Mouse (Mus musculus) T-helper 17 cell (primary cell): ENCODE measurements around the gene Tsfm.
"Not testable (repeated sequence)": the region's sequence is repeated elsewhere in the genome, so short reads cannot be mapped to it uniquely, and the experiment has no call there.

Source experiments
- in situ Hi-C, 2 experiments: fragments of 300-600 bp; cut with MboI, MseI; formaldehyde crosslinking; loops; 1 replicate in 1 of 2; 2 replicates in 1 of 2; pipeline ENCODE4 v1.15.1; 2025; ENCODE audit warnings: high pct_unique_total_duplicates in 2 of 2

The Tsfm gene

GRCm38 (mm10) chr10:127030336-127031296 is at the start of gene Tsfm:
TSS of gene Tsfm (minus strand) at chr10:127030840.
- in situ Hi-C loops: loop anchor here in 1 of 2 experiments (5.0 kb wide), 1 partner anchor 48 kb away; no protein-coding TSS in a partner anchor

- in situ Hi-C loops: loop anchor here in 1 of 2 experiments (5.0 kb wide), 1 partner anchor 92 kb away; no protein-coding TSS in a partner anchor
These were observed 49.2 kb upstream of the Tsfm start for GRCm38 (mm10) chr10:127079665-127080391.

GRCm38 (mm10) chr10:127078677-127079575 is 48.3 kb upstream of the Tsfm start:
- in situ Hi-C loops: loop anchor here in 1 of 2 experiments (5.0 kb wide), 1 partner anchor 93 kb away; no protein-coding TSS in a partner anchor

GRCm38 (mm10) chr10:127078001-127078676 is 47.5 kb upstream of the Tsfm start:
- in situ Hi-C loops: loop anchor here in 1 of 2 experiments (5.0 kb wide), 1 partner anchor 94 kb away; no protein-coding TSS in a partner anchor

- in situ Hi-C loops: loop anchor here in 1 of 2 experiments (5.0 kb wide), 1 partner anchor 95 kb away; no protein-coding TSS in a partner anchor
These were observed 46.9 kb upstream of the Tsfm start for GRCm38 (mm10) chr10:127077515-127077914.

GRCm38 (mm10) chr10:127076082-127076481 is 45.4 kb upstream of the Tsfm start:
- in situ Hi-C loops: loop anchor here in 1 of 2 experiments (5.0 kb wide), 1 partner anchor 96 kb away; no protein-coding TSS in a partner anchor

- in situ Hi-C loops: loop anchor here in 1 of 2 experiments (5.0 kb wide), 1 partner anchor 97 kb away; no protein-coding TSS in a partner anchor
These were observed 45.0 kb upstream of the Tsfm start for GRCm38 (mm10) chr10:127075651-127076050.

GRCm38 (mm10) chr10:127075080-127075479 is 44.4 kb upstream of the Tsfm start, which contains the start of gene Agap2:
TSS of gene Agap2 (plus strand) at chr10:127075284.
- in situ Hi-C loops: loop anchor here in 1 of 2 experiments (5.0 kb wide), 1 partner anchor 97 kb away; no protein-coding TSS in a partner anchor

- in situ Hi-C loops: no loop called here
These were observed 43.3 kb upstream of the Tsfm start for GRCm38 (mm10) chr10:127073981-127074380.

GRCm38 (mm10) chr10:127072969-127073368 is 42.3 kb upstream of the Tsfm start:
- in situ Hi-C loops: not testable (repeated sequence)

GRCm38 (mm10) chr10:127072270-127072669 is 41.6 kb upstream of the Tsfm start:
- in situ Hi-C loops: not testable (repeated sequence)

- in situ Hi-C loops: no loop called here
These were observed 40.6 kb upstream of the Tsfm start for GRCm38 (mm10) chr10:127071203-127071602.

- in situ Hi-C loops: no loop called here
These were observed 39.8 kb upstream of the Tsfm start, which contains the start of gene Tspan31 for GRCm38 (mm10) chr10:127070190-127071121. TSS of gene Tspan31 (minus strand) at chr10:127070264.

GRCm38 (mm10) chr10:127069281-127070189 is 38.9 kb upstream of the Tsfm start:
- in situ Hi-C loops: loop anchor here in 1 of 2 experiments (10.0 kb wide), 1 partner anchor 605 kb away; no protein-coding TSS in a partner anchor

GRCm38 (mm10) chr10:127068360-127069038 is 37.9 kb upstream of the Tsfm start:
- in situ Hi-C loops: loop anchor here in 1 of 2 experiments (10.0 kb wide), 1 partner anchor 606 kb away; no protein-coding TSS in a partner anchor

- in situ Hi-C loops: loop anchor here in 1 of 2 experiments (10.0 kb wide), 1 partner anchor 608 kb away; no protein-coding TSS in a partner anchor
These were observed 35.9 kb upstream of the Tsfm start for GRCm38 (mm10) chr10:127066519-127067018.
